Mouse (Mus musculus) CH12.LX (cell line): ENCODE results near the gene Vat1l. TPM values are rescaled to one million over a fixed set of nuclear protein-coding genes. Genes with fewer than 3 reads are reported as not detected.

ENCODE experiments used
- DNase-seq: peaks from one replicate; pipeline ENCODE4 v3.0.0-alpha.2; 2013; ENCODE audit errors: extremely low read depth
- H3K27ac ChIP-seq: 2 replicates; pipeline ENCODE4 v1.5.1; 2012; ENCODE audit warnings: low read depth, mild to moderate bottlenecking, control low read depth, moderate library complexity; ENCODE audit not compliant: insufficient read depth
- H3K27me3 ChIP-seq: replicated peaks from 2 replicates; pipeline ENCODE3; 2012; ENCODE audit warnings: inconsistent platforms
- H3K36me3 ChIP-seq, 2 experiments: replicated peaks in 1 of 2; 2 replicates each; pipeline versions ENCODE3 to v1.6.1; 2012; ENCODE audit warnings: inconsistent platforms in 1 of 2, low read length in 1 of 2, mild to moderate bottlenecking in 1 of 2, mixed read lengths in 1 of 2, moderate library complexity in 1 of 2; ENCODE audit not compliant: control insufficient read depth in 1 of 2, insufficient read depth in 1 of 2
- H3K4me1 ChIP-seq, 2 experiments: 2 replicates each; pipeline ENCODE4 v1.6.1; 2012; ENCODE audit warnings: inconsistent platforms in 1 of 2, moderate library complexity in 1 of 2; ENCODE audit not compliant: insufficient read depth in 2 of 2, control insufficient read depth in 1 of 2
- H3K4me2 ChIP-seq: 2 replicates; pipeline ENCODE4 v1.6.1; 2012; ENCODE audit warnings: low read depth, mild to moderate bottlenecking, control low read depth; ENCODE audit not compliant: poor library complexity, insufficient read depth, severe bottlenecking
- H3K4me3 ChIP-seq, 3 experiments: fragments of 150-350 bp in 1 of 3; sonication (generic) in 1 of 3; replicated peaks in 1 of 3; 2 replicates each; pipeline versions ENCODE3 to v1.5.1; 2011 to 2012; ENCODE audit warnings: low read depth in 2 of 3, low read length in 2 of 3, mild to moderate bottlenecking in 2 of 3, moderate library complexity in 2 of 3, control low read depth in 1 of 3, improper control_type of control experiment in 1 of 3, inconsistent platforms in 1 of 3, mixed read lengths in 1 of 3; ENCODE audit not compliant: poor library complexity in 1 of 3
- H3K79me2 ChIP-seq: replicated peaks from 2 replicates; pipeline ENCODE4 v1.6.1; 2012; ENCODE audit warnings: mild to moderate bottlenecking, moderate library complexity; ENCODE audit not compliant: control insufficient read depth, poor library complexity, insufficient read depth, severe bottlenecking; ENCODE audit errors: extremely low read depth
- H3K9ac ChIP-seq: 2 replicates; pipeline ENCODE4 v1.6.1; 2012; ENCODE audit warnings: low read depth, mild to moderate bottlenecking, control low read depth, moderate library complexity; ENCODE audit not compliant: insufficient read depth
- H3K9me3 ChIP-seq: replicated peaks from 2 replicates; pipeline ENCODE3; 2012; ENCODE audit warnings: low read length, inconsistent platforms, mixed read lengths
- CHD2 ChIP-seq: IDR thresholded peaks from 2 replicates; pipeline ENCODE4 v1.6.1; 2011; ENCODE audit warnings: low read length, improper control_type of control experiment
- EP300 ChIP-seq: IDR thresholded peaks from 2 replicates; pipeline ENCODE4 v1.6.1; 2011; ENCODE audit warnings: low read length, improper control_type of control experiment
- HCFC1 ChIP-seq: IDR thresholded peaks from 2 replicates; pipeline ENCODE4 v1.6.1; 2012; ENCODE audit warnings: low read depth, mild to moderate bottlenecking, inconsistent platforms, low read length, improper control_type of control experiment
- JUN ChIP-seq: IDR thresholded peaks from 2 replicates; pipeline ENCODE4 v1.6.1; 2011; ENCODE audit warnings: low read depth, mild to moderate bottlenecking, low read length, improper control_type of control experiment, moderate library complexity; ENCODE audit not compliant: insufficient read depth
- JUND ChIP-seq: conservative IDR thresholded peaks from 2 replicates; pipeline ENCODE4 v1.6.1; 2011; ENCODE audit warnings: low read depth, low read length, improper control_type of control experiment
- MAZ ChIP-seq: IDR thresholded peaks from 2 replicates; pipeline ENCODE4 v1.6.1; 2012; ENCODE audit warnings: low read depth, mild to moderate bottlenecking, inconsistent platforms, low read length, improper control_type of control experiment, moderate library complexity
- MXI1 ChIP-seq: IDR thresholded peaks from 2 replicates; pipeline ENCODE4 v1.6.1; 2011; ENCODE audit warnings: mild to moderate bottlenecking, low read depth, low read length, improper control_type of control experiment
- NELFE ChIP-seq: IDR thresholded peaks from 2 replicates; pipeline ENCODE4 v1.6.1; 2011; ENCODE audit warnings: low read depth, low read length, improper control_type of control experiment
- PAX5 ChIP-seq: IDR thresholded peaks from 2 replicates; pipeline ENCODE4 v1.6.1; 2012; ENCODE audit warnings: low read length, inconsistent platforms, mixed read lengths
- POLR2A ChIP-seq: IDR thresholded peaks from 2 replicates; pipeline ENCODE4 v1.6.1; 2011; ENCODE audit warnings: low read depth, mild to moderate bottlenecking, improper control_type of control experiment, low read length
- POLR2AphosphoS2 ChIP-seq: IDR thresholded peaks from 2 replicates; pipeline ENCODE4 v1.6.1; 2011; ENCODE audit warnings: low read depth, low read length, improper control_type of control experiment
- SMC3 ChIP-seq: IDR thresholded peaks from 2 replicates; pipeline ENCODE4 v1.6.1; 2011; ENCODE audit warnings: low read depth, low read length, improper control_type of control experiment
- TBP ChIP-seq: conservative IDR thresholded peaks from 2 replicates; pipeline ENCODE4 v1.6.1; 2011; ENCODE audit warnings: low read depth, low read length, improper control_type of control experiment
- TCF12 ChIP-seq: IDR thresholded peaks from 2 replicates; pipeline ENCODE4 v1.6.1; 2014; ENCODE audit warnings: low read depth, mild to moderate bottlenecking, inconsistent platforms, low read length, improper control_type of control experiment
- UBTF ChIP-seq: IDR thresholded peaks from 2 replicates; pipeline ENCODE4 v1.6.1; 2012; ENCODE audit warnings: low read depth, mild to moderate bottlenecking, inconsistent platforms, low read length, improper control_type of control experiment, moderate library complexity
- ZMIZ1 ChIP-seq: IDR thresholded peaks from 2 replicates; pipeline ENCODE4 v1.6.1; 2012; ENCODE audit warnings: low read depth, mild to moderate bottlenecking, inconsistent platforms, low read length, improper control_type of control experiment
- dilution Hi-C: fragments of 300-500 bp; cut with MboI; formaldehyde crosslinking; loops from 2 replicates; pipeline ENCODE4 v1.14.3; 2020; ENCODE audit warnings: low sequenced_read_pairs; ENCODE audit not compliant: extremely low pct_unique_long_range_greater_than_20kb, extremely low pct_ligation_motif_present
- in situ Hi-C: fragments of 300-500 bp; cut with MboI; formaldehyde crosslinking; loops from 3 replicates; pipeline ENCODE4 v1.14.3; 2019; ENCODE audit warnings: low sequenced_read_pairs, low pct_ligation_motif_present, low pct_unique_long_range_greater_than_20kb, mixed read lengths
- polyA plus RNA-seq: library from polyadenylated mRNA; unstranded; fragments of >175 nt; gene quantifications from 2 replicates; pipeline ENCODE4 v1.2.1, GENCODE M21; 2012; ENCODE audit warnings: low read depth; ENCODE audit not compliant: insufficient read length
- total RNA-seq, 2 experiments: library from RNA; depleted of rRNA; stranded (reverse); fragments of 300-350 nt in 1 of 2; fragments of >200 nt in 1 of 2; gene quantifications; 2 replicates each; pipeline ENCODE4 v1.2.3; 2012 to 2014

Vat1l gene
- total and polyA plus RNA-seq, 3 experiments: not detected

- H3K4me2 ChIP-seq: no peak overlapping the region
- no peak overlapping the region for H3K27ac ChIP-seq
- no peaks in the 10 kb centered on the region for H3K36me3 ChIP-seq
- H3K4me3 ChIP-seq: no peak overlapping the region
- no peak for DNase-seq
- TF ChIP-seq PAX5 (no peak), TCF12 (no peak), MAZ (no peak), NELFE (no peak), ZMIZ1 (no peak), JUND (no peak), TBP (no peak), POLR2A (no peak), JUN (no peak)
- no peak overlapping the region for H3K9ac ChIP-seq
- H3K4me1 ChIP-seq: no peaks in the 10 kb centered on the region
- no peaks in the 10 kb centered on the region for H3K27me3 ChIP-seq
- peaks cover 37% of the 10 kb centered on the region for H3K9me3 ChIP-seq
- in situ Hi-C loops: no loop called here
- dilution Hi-C loops: no loop called here
- H3K79me2 ChIP-seq: no peaks in the 10 kb centered on the region
These were observed 16.6 kb downstream of the Vat1l start for GRCm38 (mm10) chr8:114222001-114222400.

- no peak overlapping the region for H3K4me2 ChIP-seq
- dilution Hi-C loops (no loop called here), in situ Hi-C loops (no loop called here)
- peaks cover 36% of the 10 kb centered on the region for H3K9me3 ChIP-seq
- no peak for TF ChIP-seq HCFC1
- TF ChIP-seq MXI1: no peak
- TF ChIP-seq CHD2: no peak
- no peaks in the 10 kb centered on the region for H3K79me2 ChIP-seq
- no peaks in the 10 kb centered on the region for H3K4me1 ChIP-seq
- H3K27ac ChIP-seq: no peak overlapping the region
- DNase-seq: no peak
- H3K9ac ChIP-seq: no peak overlapping the region
- no peak overlapping the region for H3K4me3 ChIP-seq
- no peaks in the 10 kb centered on the region for H3K36me3 ChIP-seq
- no peaks in the 10 kb centered on the region for H3K27me3 ChIP-seq
These were observed 18.6 kb downstream of the Vat1l start for GRCm38 (mm10) chr8:114224001-114224400.

- DNase-seq: no peak
- Histone ChIP-seq H3K79me2 (no peaks in the 10 kb centered on the region), H3K36me3 (no peaks in the 10 kb centered on the region), H3K27me3 (no peaks in the 10 kb centered on the region), H3K4me2 (no peak overlapping the region), H3K4me1 (no peaks in the 10 kb centered on the region), H3K4me3 (no peak overlapping the region), H3K9me3 (peaks cover 45% of the 10 kb centered on the region), H3K9ac (no peak overlapping the region), H3K27ac (no peak overlapping the region)
- dilution Hi-C loops (no loop called here), in situ Hi-C loops (no loop called here)
- TF ChIP-seq HCFC1 (no peak), UBTF (no peak), MXI1 (no peak), SMC3 (no peak), EP300 (no peak), TBP (no peak), POLR2AphosphoS2 (no peak), TCF12 (no peak)
These were observed 46.1 kb downstream of the Vat1l start for GRCm38 (mm10) chr8:114251321-114252065.
